22 mouse cellular contexts compared by ENCODE assay signal in genomic region chr9:120527919-120528318, GRCm38 (mm10). TPM values are rescaled to one million over a fixed set of nuclear protein-coding genes. Genes with fewer than 3 reads are reported as not detected.
A peak's percentile ranks its signal among the peaks of the same experiment; 100 is the strongest.
DNase-seq lines count a peak whose midpoint lies in the region; ATAC-seq and TF ChIP-seq lines count a peak whose summit lies in the region.
"Had no signal": no experiment of that assay in that cellular context is flagged by ENCODE, and none has a peak within 500 bp of the region (broad histone marks: within the 10 kb centered on the region; RNA-seq: fewer than 3 reads in every experiment).

No protein-coding gene starts in this region.

- TF ChIP-seq POLR2A in MEL (IDR thresholded peaks at IDR 0.05; ENCODE audit: control insufficient read depth in 1 of 2, insufficient read depth in 1 of 2, low read depth in 1 of 2, low read length in 2 of 2, poor library complexity in 1 of 2): no peak

- H3K36me3 ChIP-seq in G1E (replicated peaks): no peaks in the 10 kb centered on the region
- no peaks in the 10 kb centered on the region for H3K36me3 ChIP-seq in MEL (ENCODE audit: control insufficient read depth in 1 of 2, insufficient read depth in 2 of 2, low read length in 2 of 2)

- H3K9me3 ChIP-seq in G1E (replicated peaks): peaks cover 6% of the 10 kb centered on the region
- H3K9me3 ChIP-seq in MEL (replicated peaks; ENCODE audit: insufficient read depth, low read length): no peaks in the 10 kb centered on the region

- TF ChIP-seq CTCF in G1E (IDR thresholded peaks at IDR 0.05; ENCODE audit: low read depth, low read length): no peak
- peak in 1 of 3 experiments; percentile 23; a peak in 1 of 6 replicates for TF ChIP-seq CTCF in MEL (IDR thresholded peaks at IDR 0.05 in 2 of 3, conservative IDR thresholded peaks at IDR 0.05 in 1 of 3; ENCODE audit: control insufficient read depth in 1 of 3, insufficient read depth in 1 of 3, low read depth in 2 of 3, low read length in 3 of 3, poor library complexity in 1 of 3, severe bottlenecking in 1 of 3)
- TF ChIP-seq CTCF in gastrocnemius, adult 2 months (IDR thresholded peaks at IDR 0.05): no peak

- H3K27me3 ChIP-seq in G1E (ENCODE audit: insufficient read depth, low read length) (0 out of 2 replicates have a peak, but pooled peaks cover 2% of the 10 kb centered on the region), MEL (ENCODE audit: control insufficient read depth in 1 of 2, insufficient read depth in 2 of 2, low read length in 2 of 2) (no peaks in the 10 kb centered on the region; a peak in 1 of 4 replicates)
- H3K27me3 ChIP-seq: CH12.LX, Patski had no signal

- no peak for TF ChIP-seq EP300 in MEL (IDR thresholded peaks at IDR 0.05; ENCODE audit: low read depth in 1 of 2, low read length in 2 of 2)

- peak; percentile 64 for ATAC-seq in G1E (ENCODE audit: extremely low read depth, insufficient number of reproducible peaks, low FRiP score, poor library complexity, severe bottlenecking)
- ATAC-seq: activated CD4-positive, CD25-positive, alpha-beta regulatory T cell, adult 4 months; CD4-positive, CD25-positive, alpha-beta regulatory T cell, adult 4 months; Patski had no signal

- no peak overlapping the region for H3K27ac ChIP-seq in MEL (ENCODE audit: control insufficient read depth, low read depth, low read length)
- H3K27ac ChIP-seq in gastrocnemius, adult 2 months: no peak overlapping the region

- H3K4me1 ChIP-seq in G1E (ENCODE audit: insufficient read depth, low read depth, low read length) (peaks cover 45% of the 10 kb centered on the region), MEL (ENCODE audit: control insufficient read depth in 1 of 2, insufficient read depth in 2 of 2, low read length in 2 of 2) (no peaks in the 10 kb centered on the region)

- DNase-seq in G1E (ENCODE audit: low spot score) (no peak), MEL (ENCODE audit: low read depth, low spot score) (peak; percentile 13), MEL-GATA-1-ER (ENCODE audit: extremely low read depth, low read depth) (peak; percentile 22)
- DNase-seq in gastrocnemius, adult 2 months: no peak
- no peak for DNase-seq in kidney, adult 9 months
- DNase-seq in adrenal gland, adult 8-10 months: no peak
- DNase-seq: adrenal gland, adult 2 months; adrenal gland, postnatal 10 days; adrenal gland, postnatal 14 days; adrenal gland, postnatal 25 days; B cell, adult 2 months; cerebellum, adult 11 months; cerebellum, adult 11-12 months; cerebellum, adult 18-20 months; cerebellum, adult 2 months; cerebellum, adult 8-10 months; cerebellum, adult 9-10 months; cerebellum, adult 9-11 months had no signal

- H3K79me2 ChIP-seq in MEL (ENCODE audit: control insufficient read depth, insufficient read depth, low read length, poor library complexity): no peaks in the 10 kb centered on the region

- TF ChIP-seq RAD21 in MEL (IDR thresholded peaks at IDR 0.05; ENCODE audit: low read depth, low read length): no peak

- no peak overlapping the region for H3K9ac ChIP-seq in MEL (ENCODE audit: control insufficient read depth, low read depth, low read length, poor library complexity, severe bottlenecking)

- no peak overlapping the region for H3K4me3 ChIP-seq in G1E (ENCODE audit: low read depth, low read length)
- H3K4me3 ChIP-seq in MEL (ENCODE audit: control insufficient read depth in 1 of 2, insufficient read depth in 1 of 2, low read depth in 2 of 2, low read length in 2 of 2): no peak overlapping the region
- H3K4me3 ChIP-seq in gastrocnemius, adult 2 months: no peak overlapping the region

- intact Hi-C loops in gastrocnemius, adult 2 months (cut with DNase I): no loop called here

TF ChIP-seq in MEL, 35 proteins besides CTCF, POLR2A, EP300 and RAD21:
- TF ChIP-seq KAT2A (conservative IDR thresholded peaks at IDR 0.05; ENCODE audit: low read depth, low read length): no peak
- no peak for TF ChIP-seq ETS1 (IDR thresholded peaks at IDR 0.05; ENCODE audit: low read depth, low read length)
- TF ChIP-seq ZKSCAN1 (IDR thresholded peaks at IDR 0.05; ENCODE audit: low read depth, low read length): no peak
- no peak for TF ChIP-seq GATA1 (IDR thresholded peaks at IDR 0.05; ENCODE audit: low read depth, low read length)
- TF ChIP-seq BHLHE40 (IDR thresholded peaks at IDR 0.05; ENCODE audit: borderline replicate concordance, low read depth, low read length): no peak
- no peak for TF ChIP-seq GABPA (IDR thresholded peaks at IDR 0.05; ENCODE audit: low read depth, low read length)
- TF ChIP-seq TBP (IDR thresholded peaks at IDR 0.05; ENCODE audit: low read depth, low read length): no peak
- no peak for TF ChIP-seq POLR2AphosphoS2 (IDR thresholded peaks at IDR 0.05; ENCODE audit: low read length)
- TF ChIP-seq NELFE (IDR thresholded peaks at IDR 0.05; ENCODE audit: low read depth, low read length): no peak
- TF ChIP-seq MXI1 (IDR thresholded peaks at IDR 0.05; ENCODE audit: low read depth, low read length): no peak
- TF ChIP-seq MAX (IDR thresholded peaks at IDR 0.05; ENCODE audit: low read length): no peak

RNA-seq across cellular contexts. Expression of gene Entpd3, which starts 11.7 kb away (rescaled TPM):
- total RNA-seq in G1E (2014; fragmentation: Nextera tagmentation) (0.19 TPM in 1 of 2 replicates, not detected in the other), G1E (2017) (0.22 and 0.23 TPM in 2 replicates), MEL (2012; rRNA removed) (not detected in 2 replicates)
- polyA plus RNA-seq in G1E (2012) (not detected in 2 replicates), MEL (2012; ENCODE audit: insufficient read depth in 1 of 2, insufficient read length in 2 of 2, low read depth in 1 of 2, low replicate concordance in 2 of 2, missing spikeins in 1 of 2) (under 1 TPM in 1 of 2 experiments, not detected in 1; 0.03 TPM)
- not detected for total RNA-seq in gastrocnemius, adult 2 months (2021)
- 1 to 10 TPM in 2 of 4 experiments, under 1 TPM in 2; 0.15 to 4.7 (median 1.6) TPM for total RNA-seq in adrenal gland, adult 8-10 months (2022)
- polyA plus RNA-seq: CD4-positive, CD25-positive, alpha-beta regulatory T cell, adult 4 months; Patski had no signal

RNA-seq across cellular contexts. Expression of gene Eif1b, which starts 35.9 kb away (rescaled TPM):
- 24.2 and 32.6 TPM in 2 replicates for total RNA-seq in G1E (2014; fragmentation: Nextera tagmentation)
- 139 and 140 TPM in 2 replicates for total RNA-seq in G1E (2017)
- polyA plus RNA-seq in G1E (2012): 124 and 133 TPM in 2 replicates
- total RNA-seq in MEL (2012; rRNA removed): 49.8 and 54.3 TPM in 2 replicates
- 100 to 1,000 TPM in 1 of 2 experiments, not detected in 1; 110 TPM for polyA plus RNA-seq in MEL (2012; ENCODE audit: insufficient read depth in 1 of 2, insufficient read length in 2 of 2, low read depth in 1 of 2, low replicate concordance in 2 of 2, missing spikeins in 1 of 2)
- 10 to 100 TPM; 39.9 to 46.4 TPM for total RNA-seq in gastrocnemius, adult 2 months (2021)
- 10 to 100 TPM; 53.1 to 71.1 (median 66.6) TPM for total RNA-seq in adrenal gland, adult 8-10 months (2022)

RNA-seq across cellular contexts. Expression of gene Rpl14, which starts 43.3 kb away (rescaled TPM):
- total RNA-seq in G1E (2014; fragmentation: Nextera tagmentation): 933 and 945 TPM in 2 replicates
- total RNA-seq in G1E (2017): 1,738 and 1,944 TPM in 2 replicates
- 1,480 and 1,513 TPM in 2 replicates for polyA plus RNA-seq in G1E (2012)
- total RNA-seq in MEL (2012; rRNA removed): 1,524 and 1,607 TPM in 2 replicates
- polyA plus RNA-seq in MEL (2012; ENCODE audit: insufficient read depth in 1 of 2, insufficient read length in 2 of 2, low read depth in 1 of 2, low replicate concordance in 2 of 2, missing spikeins in 1 of 2): 100 to 1,000 TPM in 1 of 2 experiments, not detected in 1; 502 TPM
- total RNA-seq in gastrocnemius, adult 2 months (2021): 100 to 1,000 TPM; 290 to 372 TPM
- 100 to 1,000 TPM; 496 to 577 (median 521) TPM for total RNA-seq in adrenal gland, adult 8-10 months (2022)

Comparison
In these comparisons a context has a peak if more than half of its experiments do, and no peak if none do; other contexts are left out.
1. DNase-seq: peak in MEL (single experiment) and MEL-GATA-1-ER (single experiment); none in G1E (single experiment), gastrocnemius, adult 2 months (single experiment), kidney, adult 9 months (single experiment) and adrenal gland, adult 8-10 months (single experiment).